In genomic region chr5:37002001-37002400, GRCm38 (mm10) we compare ENCODE assay signal across 7 mouse cellular contexts. TPM values are rescaled to one million over a fixed set of nuclear protein-coding genes. Genes with fewer than 3 reads are reported as not detected.
DNase-seq lines count a peak whose midpoint lies in the region; ATAC-seq lines count a peak whose summit lies in the region.

No protein-coding gene starts in this region.

- ATAC-seq in megakaryocyte, adult 5-6 weeks (ENCODE audit: poor library complexity, severe bottlenecking), result 0 out of 2 replicates have a peak, but pooled peaks have one; percentile 27

- DNase-seq in 416B (ENCODE audit: low read depth), result peak; percentile 66
- peak; percentile 81 for DNase-seq in CD4-positive, CD25-positive, alpha-beta regulatory T cell, adult 2 months (ENCODE audit: low read depth, low spot score)
- peak; percentile 49 for DNase-seq in cerebellum, adult 11-12 months
- peak; percentile 31 to 33 for DNase-seq in gastrocnemius, adult 8-10 months (ENCODE audit: low spot score in 2 of 2)
- peak; percentile 87 to 88 for DNase-seq in layer of hippocampus, postnatal 10 days (ENCODE audit: low spot score in 2 of 2)
- DNase-seq in spleen, postnatal 4 days (ENCODE audit: low spot score in 2 of 2), result peak; percentile 57 to 83

RNA-seq across cellular contexts. Expression of gene Wfs1, which starts 13.0 kb away (rescaled TPM):
- total RNA-seq in gastrocnemius, adult 8-10 months (2022), result 10 to 100 TPM; 51.3 to 68.1 (median 58.9) TPM
- 10 to 100 TPM; 65.9 to 91.7 TPM for total RNA-seq in layer of hippocampus, postnatal 10 days (2021)
- 5.3 and 5.4 TPM in 2 replicates for total RNA-seq in megakaryocyte, adult 5-6 weeks (2015)
- total RNA-seq in megakaryocyte, adult 5-6 weeks (2017), result 6.0 and 7.5 TPM in 2 replicates

Comparison
In these comparisons a context has a peak if more than half of its experiments do, and no peak if none do; other contexts are left out.
1. Peak in every context shown above with its lines: DNase-seq and ATAC-seq.
2. DNase-seq: peak in every context shown above with its lines; median percentile 88 in layer of hippocampus, postnatal 10 days; 81 in CD4-positive, CD25-positive, alpha-beta regulatory T cell, adult 2 months; 70 in spleen, postnatal 4 days; 66 in 416B; 49 in cerebellum, adult 11-12 months; 32 in gastrocnemius, adult 8-10 months.
3. RNA of gene Wfs1, which starts 13.0 kb away (total RNA-seq): 65.9 to 91.7 TPM in layer of hippocampus, postnatal 10 days and 51.3 to 68.1 TPM in gastrocnemius, adult 8-10 months; 5.3 to 7.5 TPM in megakaryocyte, adult 5-6 weeks; every median in the first group is over 4 times any median in the second.